Mouse (Mus musculus) CD4-positive helper T cell, adult 2 months (primary cell): ENCODE results near the gene Tasp1.
"Not testable (repeated sequence)": the region's sequence is repeated elsewhere in the genome, so short reads cannot be mapped to it uniquely, and the experiment has no call there.

Experiments used
- DNase-seq: peaks from one replicate; pipeline ENCODE4 v3.0.0-alpha.2; 2012; ENCODE audit warnings: low read depth, missing footprints, low spot score

Gene Tasp1

DNA sequence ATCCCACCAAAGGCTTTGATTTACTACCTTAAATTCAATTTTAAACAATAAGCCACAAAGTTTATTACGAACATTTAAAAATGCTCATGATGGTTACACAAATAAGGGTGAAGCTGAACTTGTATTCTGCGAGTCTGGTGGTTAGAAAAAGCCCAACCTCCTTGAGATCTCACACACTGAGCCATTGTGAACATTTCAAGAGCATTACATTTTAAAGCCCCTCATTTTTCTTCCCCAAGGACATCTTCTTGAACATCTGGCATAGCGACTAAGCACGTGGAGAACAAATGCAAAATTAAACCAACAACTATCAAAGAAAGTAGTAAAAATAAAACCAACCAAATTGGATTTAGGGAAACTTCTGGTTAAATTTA, 182.4 kb downstream of the Tasp1 start:
- DNase-seq: no peak

DNA sequence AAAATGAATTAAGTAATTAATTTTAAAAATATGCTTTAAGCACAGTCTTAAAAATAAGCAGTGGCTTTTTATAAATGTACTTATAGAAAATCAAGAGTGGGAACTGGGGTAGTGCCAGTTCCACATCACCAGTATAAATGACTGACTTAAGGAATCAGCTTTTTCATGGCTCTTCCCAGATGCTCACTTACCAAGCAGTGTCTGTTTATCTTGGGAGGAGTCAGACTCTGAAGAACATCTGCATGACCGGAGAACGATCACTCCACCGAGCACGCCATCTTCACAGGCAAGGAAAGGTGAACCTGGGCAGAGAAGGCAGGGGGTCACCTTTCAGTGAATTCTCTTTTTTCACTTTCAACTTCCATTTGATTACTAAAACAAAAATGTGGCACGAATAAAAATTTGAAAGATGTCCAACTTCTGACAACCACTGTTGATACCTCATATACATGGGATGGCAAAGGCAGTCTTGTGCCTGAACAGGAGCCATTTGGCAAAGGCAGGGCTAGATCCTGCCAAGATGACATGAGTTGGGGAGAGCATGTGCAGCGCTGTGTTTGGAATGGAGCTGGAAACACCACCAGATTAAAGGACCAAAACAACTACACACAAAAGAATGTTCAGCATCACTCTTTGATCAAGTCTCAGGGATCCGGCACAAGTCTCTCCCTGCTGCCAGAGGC, 182.9 kb downstream of the Tasp1 start:
- no peak for DNase-seq

GRCm38 (mm10) chr2:139878052-139878621, 188.5 kb downstream of the Tasp1 start:
- no peak for DNase-seq

- no peak for DNase-seq
Observed at GRCm38 (mm10) chr2:139875876-139876275, 190.7 kb downstream of the Tasp1 start.

DNA sequence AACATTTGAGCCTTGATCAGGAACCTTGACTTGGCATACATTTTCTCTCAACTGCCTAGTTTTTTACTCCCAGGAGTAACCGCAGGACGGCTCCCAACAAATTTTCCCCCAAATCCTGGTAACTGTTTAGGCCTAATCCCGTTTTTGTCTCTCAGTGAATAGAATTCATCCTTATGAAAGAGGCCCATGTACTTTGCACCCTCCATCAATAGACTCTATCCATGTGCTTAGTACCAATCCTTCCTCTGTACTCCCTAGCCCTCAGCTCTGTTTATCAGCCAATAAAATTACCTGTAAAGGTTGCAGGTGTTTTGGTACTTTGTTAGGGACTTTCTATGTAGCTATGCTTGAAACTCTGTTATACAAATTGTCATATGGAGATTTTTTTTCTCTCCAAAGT, 192.4 kb downstream of the Tasp1 start:
- DNase-seq: no peak

DNA sequence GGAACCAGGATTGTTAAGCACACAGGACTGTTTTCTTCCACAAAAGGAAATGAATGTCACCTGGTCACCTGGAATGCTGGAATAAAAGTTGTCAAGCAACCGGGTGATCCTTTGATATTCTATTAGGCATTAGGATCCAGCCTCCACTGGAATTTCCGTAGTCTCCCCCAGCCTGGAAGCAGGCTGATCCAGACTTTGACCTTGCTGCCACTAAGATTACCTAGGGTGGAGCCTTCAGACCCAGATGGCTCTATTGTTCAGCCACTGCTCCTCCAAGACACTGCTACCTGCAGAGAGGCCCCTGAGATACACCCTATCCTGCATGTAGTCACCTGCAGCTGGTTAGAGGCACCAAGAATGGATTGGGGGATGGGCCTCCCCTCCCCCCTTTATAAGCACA, 192.8 kb downstream of the Tasp1 start:
- DNase-seq: no peak

DNA sequence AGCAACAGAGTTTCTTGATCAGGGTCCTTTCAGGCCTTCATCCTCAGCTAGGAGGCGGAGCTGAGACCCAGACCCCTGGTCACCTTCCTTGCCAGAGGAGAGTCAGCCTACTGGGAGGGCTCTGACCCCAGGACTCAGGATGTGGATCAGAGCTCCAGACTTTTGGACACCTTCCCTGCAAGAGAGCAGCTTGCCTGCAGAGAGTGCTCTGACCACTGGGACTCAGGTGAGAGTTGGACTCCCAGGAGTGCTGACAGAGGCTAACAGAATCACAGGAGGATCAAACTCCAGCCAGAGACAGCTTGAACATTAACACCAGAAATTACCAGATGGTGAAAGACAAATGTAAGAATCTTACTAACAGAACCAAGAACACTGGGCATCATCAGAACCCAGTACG, 197.5 kb downstream of the Tasp1 start:
- not testable (repeated sequence) for DNase-seq

DNA sequence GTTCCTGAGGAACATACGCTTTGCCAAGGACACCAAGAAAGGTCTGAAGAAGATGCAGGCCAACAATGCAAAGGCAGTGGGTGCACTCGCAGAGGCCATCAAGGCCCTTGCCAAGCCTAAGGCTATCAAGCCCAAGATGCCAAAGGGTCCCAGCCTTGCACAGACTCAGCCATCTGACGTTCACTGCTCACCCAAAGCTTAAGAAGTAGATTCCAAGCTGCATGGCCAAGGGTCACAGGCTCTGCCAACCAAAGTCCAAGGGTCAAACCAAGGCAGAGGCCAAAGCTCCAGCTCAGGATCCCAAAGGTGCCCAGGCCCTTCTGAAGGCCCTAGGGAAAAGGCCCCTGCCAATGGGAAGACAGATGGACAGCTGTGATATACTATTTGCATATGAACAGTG, 203.2 kb downstream of the Tasp1 start:
- not testable (repeated sequence) for DNase-seq

GRCm38 (mm10) chr2:139860133-139860494, 206.5 kb downstream of the Tasp1 start:
- no peak for DNase-seq

DNA sequence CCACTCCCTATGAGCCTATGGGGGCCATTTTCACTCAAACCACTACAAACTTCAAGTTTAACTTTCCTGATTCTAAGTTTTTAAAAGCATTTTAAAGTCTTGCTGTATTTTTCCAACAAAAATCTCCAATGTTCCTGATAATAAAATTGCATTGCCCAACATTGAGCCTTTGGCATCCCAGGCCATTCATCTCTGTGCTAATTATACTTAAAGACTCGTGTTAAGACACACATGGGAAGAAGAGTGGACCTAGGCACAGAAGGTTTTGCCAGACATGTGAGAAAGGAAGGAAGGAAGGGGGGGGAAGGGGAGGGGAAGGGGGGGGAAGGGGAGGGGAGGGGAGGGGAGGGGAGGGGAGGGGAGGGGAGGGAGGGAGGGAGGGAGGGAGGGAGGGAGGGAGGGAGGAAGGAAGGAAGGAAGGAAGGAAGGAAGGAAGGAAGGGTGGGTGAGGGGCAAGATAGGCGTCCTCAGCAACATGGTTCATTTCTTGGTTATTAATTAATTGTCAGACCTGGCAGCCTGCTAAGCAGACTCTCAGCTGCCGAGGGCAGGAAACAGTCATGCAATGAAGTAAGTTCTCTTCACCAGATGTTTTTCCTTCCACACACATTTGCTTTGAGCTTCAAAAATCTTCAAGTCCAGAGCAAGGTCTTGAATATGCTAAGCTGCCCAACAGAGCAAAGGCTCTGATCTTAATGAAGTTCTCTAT, 207.0 kb downstream of the Tasp1 start:
- no peak for DNase-seq

DNA sequence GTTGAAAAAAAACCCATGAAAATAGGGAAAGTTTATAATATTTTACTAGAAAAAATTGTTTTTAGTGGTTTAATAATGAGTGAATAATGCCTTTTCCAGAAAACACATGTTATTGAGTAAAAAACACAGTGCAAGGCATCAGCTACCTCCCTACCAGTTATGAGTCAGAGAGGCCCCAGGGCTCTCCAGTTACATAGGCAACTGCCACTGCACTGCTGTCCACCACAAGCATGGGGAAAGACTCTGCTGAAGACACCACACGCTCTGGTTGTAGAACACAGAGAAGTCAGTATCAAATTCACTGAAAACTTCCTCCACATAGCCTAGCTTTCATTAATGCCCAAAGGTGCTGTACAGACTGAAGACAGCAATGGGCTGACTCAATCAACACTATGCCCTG, 217.0 kb downstream of the Tasp1 start:
- DNase-seq: no peak

DNA sequence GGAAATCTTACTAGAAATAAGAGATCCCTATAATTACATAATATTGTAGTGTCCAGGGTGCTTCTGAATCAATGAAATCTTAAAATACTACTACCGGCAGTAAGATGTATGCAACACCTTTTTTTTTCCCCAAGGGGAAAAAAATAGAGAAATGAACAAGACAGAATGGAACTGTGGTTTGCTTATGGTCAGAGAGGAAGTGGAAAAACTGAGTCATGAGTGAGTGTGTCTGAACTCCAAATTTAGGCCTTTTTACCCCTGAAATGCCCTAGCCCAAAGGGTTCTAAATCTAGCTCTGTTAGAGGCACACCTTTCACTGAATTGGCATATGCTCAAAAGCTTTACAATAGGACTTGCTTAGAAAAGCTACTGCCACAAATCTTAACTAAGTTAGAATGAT, 225.2 kb downstream of the Tasp1 start:
- peak; percentile 58 for DNase-seq

DNA sequence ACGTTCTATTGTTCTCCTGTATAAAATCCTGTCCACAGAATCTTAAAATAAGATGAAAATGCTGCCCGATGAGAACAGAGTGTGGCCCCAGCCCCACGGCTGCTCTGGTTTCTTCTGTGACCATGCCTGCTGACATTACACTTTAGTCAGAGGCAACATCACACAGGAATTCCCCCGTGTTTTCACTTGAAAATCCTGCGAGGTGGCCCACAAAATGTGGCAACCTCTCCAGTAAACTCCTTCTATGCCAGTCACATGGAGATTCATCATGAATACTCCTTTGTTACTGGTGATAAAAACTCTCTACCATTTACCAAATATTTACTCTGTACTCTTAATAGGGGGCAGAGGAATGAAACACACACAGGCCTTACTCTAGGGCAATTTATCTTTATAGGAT, 225.7 kb downstream of the Tasp1 start:
- peak; percentile 24 for DNase-seq

GRCm38 (mm10) chr2:139821589-139822378, 244.8 kb downstream of the Tasp1 start:
- DNase-seq: no peak

DNA sequence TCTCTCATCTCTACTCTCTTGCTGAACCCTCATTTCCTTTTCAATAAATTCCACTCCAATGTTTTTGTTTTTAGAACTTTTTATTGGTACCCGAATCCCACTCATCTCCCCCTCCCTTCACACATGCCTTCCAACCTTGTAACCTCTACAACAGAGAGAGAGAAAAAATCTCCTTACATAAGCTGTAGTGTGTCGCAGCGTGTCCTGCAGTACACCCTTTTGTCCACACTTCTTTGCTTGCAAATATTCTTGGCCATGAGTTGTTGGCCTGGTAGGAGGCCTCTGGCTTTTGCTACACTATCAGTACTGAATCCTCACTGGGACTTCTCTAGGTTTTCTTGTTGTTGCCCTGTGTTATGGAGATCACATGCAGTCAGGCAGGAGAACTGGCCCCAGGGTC, 249.3 kb downstream of the Tasp1 start:
- no peak for DNase-seq

GRCm38 (mm10) chr2:139807887-139808286, 258.7 kb downstream of the Tasp1 start:
- DNase-seq: no peak

- DNase-seq: no peak
Observed at GRCm38 (mm10) chr2:139804041-139804440, 262.6 kb downstream of the Tasp1 start.

- no peak for DNase-seq
Observed at GRCm38 (mm10) chr2:139792345-139793120, 274.1 kb downstream of the Tasp1 start.

DNA sequence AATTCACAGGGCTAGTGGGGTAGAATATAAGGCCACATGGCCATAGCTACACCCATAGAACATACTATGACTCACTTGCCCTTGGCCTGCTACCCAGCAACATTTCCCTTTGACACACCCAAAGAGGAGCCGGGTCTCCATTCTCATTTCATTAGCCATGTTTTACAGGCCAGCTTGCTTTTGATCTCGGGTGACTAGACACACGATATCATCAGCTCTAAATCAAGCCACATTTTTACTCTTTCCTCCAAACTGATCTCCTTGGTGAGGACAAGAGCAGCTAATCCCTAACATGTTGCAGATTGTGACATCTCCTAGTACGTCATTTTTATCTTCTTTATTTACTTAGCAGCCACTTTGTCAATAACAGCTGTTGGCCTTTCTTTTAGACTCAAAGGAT, 277.9 kb downstream of the Tasp1 start:
- no peak for DNase-seq

DNA sequence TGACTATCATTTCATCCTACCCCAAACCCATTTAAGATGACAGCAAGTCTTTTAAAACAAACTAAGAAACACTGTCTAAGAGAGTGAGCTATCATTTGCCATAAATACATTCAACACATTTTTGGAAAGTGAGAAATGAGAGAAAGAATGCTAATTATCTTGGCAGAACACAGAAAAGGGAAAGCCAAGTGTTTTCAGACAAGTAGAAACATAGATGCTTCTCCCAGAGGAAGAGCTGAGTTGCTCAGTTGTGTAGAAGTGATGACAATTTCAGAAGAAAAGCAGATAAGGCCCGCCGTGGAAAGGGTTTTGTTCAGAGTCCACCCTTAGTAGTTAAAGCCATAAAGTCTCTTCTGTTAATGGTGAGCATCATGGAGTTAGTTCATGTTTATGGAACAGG, 281.7 kb downstream of the Tasp1 start:
- no peak for DNase-seq

DNA sequence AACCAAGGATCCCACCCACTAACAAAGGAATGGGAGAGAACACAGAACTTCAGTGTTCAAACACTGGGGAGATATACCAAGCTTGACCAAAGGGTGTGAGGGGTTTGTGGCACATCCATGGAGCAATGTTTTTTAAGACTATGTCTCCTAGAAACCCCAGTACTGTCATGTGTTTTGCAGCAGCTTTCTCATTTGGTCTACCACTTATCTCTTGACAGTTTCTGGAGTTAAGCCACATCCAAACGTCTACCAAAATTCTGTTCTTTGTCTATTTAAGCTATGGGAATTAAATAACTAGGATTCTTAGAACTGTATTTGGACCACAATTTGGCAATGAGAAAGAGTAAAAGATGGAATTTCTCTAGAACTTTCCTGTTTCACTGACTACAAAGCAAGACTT, 282.1 kb downstream of the Tasp1 start:
- no peak for DNase-seq
